ENCODE assay signal across 10 mouse cellular contexts in the genomic region with DNA sequence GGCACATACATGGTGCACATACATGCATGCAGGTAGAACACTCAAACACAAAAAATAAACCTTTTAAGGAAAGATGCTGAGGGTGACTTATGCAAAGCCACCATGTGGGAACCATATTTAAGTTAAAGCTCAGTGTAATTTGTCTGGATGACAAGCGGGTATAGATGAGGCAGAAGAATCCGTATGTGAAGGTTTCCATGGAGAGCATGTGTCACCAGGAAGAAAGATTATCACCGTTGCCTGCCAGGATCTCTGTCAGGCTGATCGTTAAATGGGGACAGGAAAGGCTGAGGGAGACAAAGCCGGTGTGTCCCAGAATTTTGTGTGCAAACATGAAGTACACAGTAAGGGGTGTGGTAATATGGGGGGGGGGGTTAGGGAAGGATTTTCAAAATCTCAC. TPM values are rescaled to one million over a fixed set of nuclear protein-coding genes. Genes with fewer than 3 reads are reported as not detected.
DNase-seq lines count a peak whose midpoint lies in the region; ATAC-seq lines count a peak whose summit lies in the region.
"Had no signal": no experiment of that assay in that cellular context is flagged by ENCODE, and none has a peak within 500 bp of the region (broad histone marks: within the 10 kb centered on the region; RNA-seq: fewer than 3 reads in every experiment).

No protein-coding gene starts in this region.

- WGBS in forebrain, embryonic 16.5 days = 40% methylated on average over 5 of the region's 5 CpGs
- WGBS in forebrain, embryonic 10.5 days = 82% methylated on average over 5 of the region's 5 CpGs
- WGBS in neural tube, embryonic 12.5 days = 56% methylated on average over 5 of the region's 5 CpGs
- WGBS in midbrain, embryonic 15.5 days = 51% methylated on average over 5 of the region's 5 CpGs

- H3K4me2 ChIP-seq in forebrain, embryonic 16.5 days (ENCODE audit: low read length) = no peak overlapping the region
- H3K4me2 ChIP-seq in neural tube, embryonic 12.5 days (replicated peaks) = no peak overlapping the region
- no peak overlapping the region for H3K4me2 ChIP-seq in midbrain, embryonic 15.5 days
- H3K4me2 ChIP-seq: kidney, embryonic 15.5 days had no signal

- H3K9me3 ChIP-seq in forebrain, embryonic 16.5 days (ENCODE audit: control insufficient read depth, low read length) = no peaks in the 10 kb centered on the region
- no peaks in the 10 kb centered on the region for H3K9me3 ChIP-seq in forebrain, embryonic 10.5 days
- H3K9me3 ChIP-seq in neural tube, embryonic 12.5 days = no peaks in the 10 kb centered on the region
- no peaks in the 10 kb centered on the region for H3K9me3 ChIP-seq in midbrain, embryonic 15.5 days
- H3K9me3 ChIP-seq: kidney, embryonic 15.5 days had no signal

- H3K9ac ChIP-seq in forebrain, embryonic 16.5 days (replicated peaks; ENCODE audit: low read depth, low read length) = no peak overlapping the region
- H3K9ac ChIP-seq in neural tube, embryonic 12.5 days = no peak overlapping the region
- no peak overlapping the region for H3K9ac ChIP-seq in midbrain, embryonic 15.5 days
- H3K9ac ChIP-seq: kidney, embryonic 15.5 days had no signal

- H3K4me1 ChIP-seq in forebrain, embryonic 16.5 days (replicated peaks; ENCODE audit: control insufficient read depth, insufficient read depth, low read length) = no peaks in the 10 kb centered on the region
- peaks cover 7% of the 10 kb centered on the region for H3K4me1 ChIP-seq in forebrain, embryonic 10.5 days
- H3K4me1 ChIP-seq in neural tube, embryonic 12.5 days = no peaks in the 10 kb centered on the region
- H3K4me1 ChIP-seq in midbrain, embryonic 15.5 days = peaks cover 14% of the 10 kb centered on the region

- no peak for DNase-seq in forebrain, embryonic 10.5 days (ENCODE audit: extremely low spot score, low spot score)
- DNase-seq in neural tube, embryonic 10.5 days (ENCODE audit: extremely low spot score, low spot score) = no peak
- no peak for DNase-seq in gastrocnemius, adult 8-10 months (ENCODE audit: low spot score in 2 of 2)
- DNase-seq in urinary bladder, adult 18-20 months (ENCODE audit: low spot score in 2 of 2) = no peak
- DNase-seq: gastrocnemius, postnatal 25 days had no signal

- ATAC-seq in forebrain, embryonic 16.5 days = peak; percentile 35
- peak; percentile 46 for ATAC-seq in neural tube, embryonic 12.5 days (ENCODE audit: low FRiP score, low read depth)
- ATAC-seq in midbrain, embryonic 15.5 days (replicated peaks) = peak; percentile 7; the same call in 1 of the 2 replicates

- H3K4me3 ChIP-seq in forebrain, embryonic 16.5 days (replicated peaks; ENCODE audit: low read length) = no peak overlapping the region
- no peak overlapping the region for H3K4me3 ChIP-seq in forebrain, embryonic 10.5 days
- no peak overlapping the region for H3K4me3 ChIP-seq in neural tube, embryonic 12.5 days
- no peak overlapping the region for H3K4me3 ChIP-seq in midbrain, embryonic 15.5 days
- H3K4me3 ChIP-seq: kidney, embryonic 15.5 days had no signal

- H3K36me3 ChIP-seq in forebrain, embryonic 16.5 days (ENCODE audit: control insufficient read depth, insufficient read depth) = no peaks in the 10 kb centered on the region
- no peaks in the 10 kb centered on the region for H3K36me3 ChIP-seq in forebrain, embryonic 10.5 days (replicated peaks)
- no peaks in the 10 kb centered on the region for H3K36me3 ChIP-seq in neural tube, embryonic 12.5 days
- no peaks in the 10 kb centered on the region for H3K36me3 ChIP-seq in midbrain, embryonic 15.5 days (replicated peaks)
- H3K36me3 ChIP-seq: kidney, embryonic 15.5 days had no signal

- H3K27me3 ChIP-seq in forebrain, embryonic 16.5 days (replicated peaks; ENCODE audit: control insufficient read depth, insufficient read depth, low read length) = no peaks in the 10 kb centered on the region
- H3K27me3 ChIP-seq in forebrain, embryonic 10.5 days (ENCODE audit: poor library complexity, severe bottlenecking) = peaks cover 10% of the 10 kb centered on the region
- no peaks in the 10 kb centered on the region for H3K27me3 ChIP-seq in neural tube, embryonic 12.5 days (replicated peaks)
- no peaks in the 10 kb centered on the region for H3K27me3 ChIP-seq in midbrain, embryonic 15.5 days (replicated peaks)
- H3K27me3 ChIP-seq: kidney, embryonic 15.5 days had no signal

- H3K27ac ChIP-seq in forebrain, embryonic 16.5 days (ENCODE audit: low read length) = no peak overlapping the region
- no peak overlapping the region for H3K27ac ChIP-seq in forebrain, embryonic 10.5 days
- H3K27ac ChIP-seq in neural tube, embryonic 12.5 days = no peak overlapping the region
- no peak overlapping the region for H3K27ac ChIP-seq in midbrain, embryonic 15.5 days
- H3K27ac ChIP-seq: kidney, embryonic 15.5 days had no signal

RNA-seq across cellular contexts. Expression of a gene that starts 32.5 kb away (rescaled TPM):
- polyA plus RNA-seq in forebrain, embryonic 16.5 days (2015; fragmentation: Nextera tagmentation; extraction: Ambion mirVana) = 24.2 and 28.3 TPM in 2 replicates
- polyA plus RNA-seq in forebrain, embryonic 10.5 days (2016; fragmentation: Nextera tagmentation; extraction: Ambion mirVana) = 16.9 and 17.8 TPM in 2 replicates
- polyA plus RNA-seq in neural tube, embryonic 12.5 days (2016; fragmentation: Nextera tagmentation; extraction: Ambion mirVana) = 29.2 and 29.3 TPM in 2 replicates
- 27.1 and 33.1 TPM in 2 replicates for polyA plus RNA-seq in midbrain, embryonic 15.5 days (2015; fragmentation: Nextera tagmentation; extraction: Ambion mirVana)
- 10 to 100 TPM in 1 of 4 experiments, 1 to 10 TPM in 3; 3.5 to 10.5 (median 6.7) TPM for total RNA-seq in gastrocnemius, adult 8-10 months (2022)
- total RNA-seq: neutrophil, adult 5-6 weeks had no signal

RNA-seq across cellular contexts. Expression of a gene that starts 39.6 kb away (rescaled TPM):
- polyA plus RNA-seq in forebrain, embryonic 16.5 days (2015; fragmentation: Nextera tagmentation; extraction: Ambion mirVana) = 69.2 and 74.2 TPM in 2 replicates
- 29.0 and 29.7 TPM in 2 replicates for polyA plus RNA-seq in forebrain, embryonic 10.5 days (2016; fragmentation: Nextera tagmentation; extraction: Ambion mirVana)
- 53.8 and 56.6 TPM in 2 replicates for polyA plus RNA-seq in neural tube, embryonic 12.5 days (2016; fragmentation: Nextera tagmentation; extraction: Ambion mirVana)
- 93.0 and 94.6 TPM in 2 replicates for polyA plus RNA-seq in midbrain, embryonic 15.5 days (2015; fragmentation: Nextera tagmentation; extraction: Ambion mirVana)
- total RNA-seq in gastrocnemius, adult 8-10 months (2022) = 10 to 100 TPM; 47.6 to 60.6 (median 56.7) TPM
